Comparison of ENCODE assay signal across 14 mouse cellular contexts in genomic region chr3:144027134-144027980, GRCm38 (mm10).
"Had no signal": no experiment of that assay in that cellular context is flagged by ENCODE, and none has a peak within 500 bp of the region (broad histone marks: within the 10 kb centered on the region; RNA-seq: fewer than 3 reads in every experiment).

No protein-coding gene starts in this region.

- H3K4me3 ChIP-seq: limb, embryonic 15.5 days; liver, embryonic 13.5 days; midbrain, embryonic 10.5 days; myocyte; neural tube, embryonic 15.5 days had no signal

- H3K4me2 ChIP-seq: limb, embryonic 15.5 days; liver, embryonic 13.5 days; neural tube, embryonic 15.5 days had no signal

- H3K4me1 ChIP-seq: limb, embryonic 15.5 days; liver, embryonic 13.5 days; midbrain, embryonic 10.5 days; neural tube, embryonic 15.5 days had no signal

- H3K9ac ChIP-seq: limb, embryonic 15.5 days; liver, embryonic 13.5 days; liver, postnatal 0 days; neural tube, embryonic 15.5 days had no signal

- DNase-seq: kidney, adult 11 months; kidney, adult 9 months; kidney, postnatal 36 days; layer of hippocampus, adult 9-11 months; layer of hippocampus, postnatal 36 days; liver, embryonic 13.5 days; liver, postnatal 0 days; midbrain, embryonic 14.5 days; thymus, postnatal 14 days had no signal

- H3K9me3 ChIP-seq: limb, embryonic 15.5 days; liver, embryonic 13.5 days; midbrain, embryonic 10.5 days; neural tube, embryonic 15.5 days had no signal

- ATAC-seq: liver, postnatal 0 days had no signal

- H3K36me3 ChIP-seq: limb, embryonic 15.5 days; liver, embryonic 13.5 days; midbrain, embryonic 10.5 days; neural tube, embryonic 15.5 days had no signal

- H3K27ac ChIP-seq: kidney, postnatal 0 days; limb, embryonic 15.5 days; liver, embryonic 13.5 days; midbrain, embryonic 10.5 days; neural tube, embryonic 15.5 days had no signal

- H3K27me3 ChIP-seq: limb, embryonic 15.5 days; liver, embryonic 13.5 days; neural tube, embryonic 15.5 days had no signal
